Mouse (Mus musculus) urinary bladder, postnatal 0 days (tissue): ENCODE data around the gene Il3. TPM values are rescaled to one million over a fixed set of nuclear protein-coding genes. Genes with fewer than 3 reads are reported as not detected.

Source experiments
- polyA plus RNA-seq: library from polyadenylated mRNA; unstranded; fragments of >200 nt; fragmentation: Nextera tagmentation; extraction: Ambion mirVana; gene quantifications from 2 replicates; pipeline ENCODE4 v1.2.1, GENCODE M21; 2015

The Il3 gene
- polyA plus RNA-seq, result not detected in 2 replicates

GRCm38 (mm10) chr11:54267177-54267576 lies at the start of gene Il3:
Il3 (minus strand) TSS chr11:54267277.

GRCm38 (mm10) chr11:54303728-54304470 lies 36.8 kb upstream of the Il3 start, which contains the start of gene Acsl6:
Acsl6 (plus strand) TSS chr11:54303798.

GRCm38 (mm10) chr11:54248940-54249717 lies 17.9 kb downstream of the Il3 start, which contains the start of gene Csf2:
Csf2 (minus strand) TSS chr11:54249667.

Other genes with a start within 250 kb of the Il3 start
- gene Slc22a4, start 239.2 kb downstream of the Il3 start, polyA plus RNA-seq, result 0.92 and 2.0 TPM in 2 replicates
- 115 and 138 TPM in 2 replicates for gene Pdlim4, start 198.3 kb downstream of the Il3 start, polyA plus RNA-seq
- gene P4ha2, start 167.2 kb downstream of the Il3 start, polyA plus RNA-seq, result 39.9 and 56.8 TPM in 2 replicates
- not detected in 2 replicates for gene Csf2, start 17.6 kb downstream of the Il3 start, polyA plus RNA-seq
- gene Acsl6, start 36.5 kb upstream of the Il3 start, polyA plus RNA-seq, result 0.13 and 0.24 TPM in 2 replicates
- not detected in 2 replicates for gene Meikin, start 103.4 kb upstream of the Il3 start, polyA plus RNA-seq
- gene Fnip1, start 170.9 kb upstream of the Il3 start, polyA plus RNA-seq, result 4.1 and 5.0 TPM in 2 replicates